21 mouse cellular contexts compared by ENCODE assay signal in the genomic region with DNA sequence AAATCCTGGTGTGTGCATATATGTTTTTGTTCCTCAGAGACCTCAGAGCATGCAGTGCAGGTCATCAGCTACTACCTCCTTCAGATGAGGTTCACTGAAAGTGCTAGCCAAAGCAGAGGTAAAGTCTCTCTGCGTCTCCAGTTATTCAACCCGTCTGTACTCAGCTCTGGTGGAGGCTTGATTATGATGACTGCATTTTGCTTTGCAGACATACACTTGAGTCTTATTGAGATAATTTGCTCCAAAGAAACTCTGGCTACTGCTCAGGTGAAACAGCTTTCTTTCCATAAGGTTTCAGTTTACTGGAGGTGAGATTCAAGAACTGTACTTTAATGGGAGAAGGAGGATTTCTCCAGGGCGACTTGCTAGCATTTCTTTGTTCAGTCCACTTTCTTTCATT.
A peak's percentile ranks its signal among the peaks of the same experiment; 100 is the strongest.
DNase-seq lines count a peak whose midpoint lies in the region; ATAC-seq and TF ChIP-seq lines count a peak whose summit lies in the region.
"Had no signal": no experiment of that assay in that cellular context is flagged by ENCODE, and none has a peak within 500 bp of the region (broad histone marks: within the 10 kb centered on the region; RNA-seq: fewer than 3 reads in every experiment).

No protein-coding gene starts in this region.

- H3K4me3 ChIP-seq in gastrocnemius, adult 2 months: peak overlapping the region; percentile 22; the same call in 1 of the 2 replicates
- H3K4me3 ChIP-seq in lung, embryonic 16.5 days (ENCODE audit: low read length): no peak overlapping the region
- no peak overlapping the region for H3K4me3 ChIP-seq in limb, embryonic 12.5 days (replicated peaks)
- no peak overlapping the region for H3K4me3 ChIP-seq in forebrain, embryonic 11.5 days (ENCODE audit: low read depth, low read length)
- H3K4me3 ChIP-seq: forebrain, embryonic 13.5 days; heart, embryonic 15.5 days; hindbrain, embryonic 15.5 days had no signal

- no peak for DNase-seq in gastrocnemius, adult 2 months
- no peak for DNase-seq in gastrocnemius, adult 8-10 months (ENCODE audit: low spot score in 2 of 2)
- DNase-seq in lung, postnatal 10 days: no peak
- DNase-seq in heart, postnatal 4 days: no peak
- DNase-seq in B cell, adult 2 months: no peak
- no peak for DNase-seq in forebrain, embryonic 11.5 days (ENCODE audit: low spot score)
- DNase-seq: adrenal gland, postnatal 14 days; cerebellum, adult 18-20 months; cerebellum, adult 9-11 months; cerebellum, postnatal 36 days; gastrocnemius, postnatal 10 days; heart, postnatal 14 days had no signal

- no peaks in the 10 kb centered on the region for H3K27me3 ChIP-seq in lung, embryonic 16.5 days (ENCODE audit: control insufficient read depth, insufficient read depth, low read depth, low read length)
- no peaks in the 10 kb centered on the region for H3K27me3 ChIP-seq in limb, embryonic 12.5 days
- no peaks in the 10 kb centered on the region for H3K27me3 ChIP-seq in forebrain, embryonic 11.5 days (ENCODE audit: control insufficient read depth, insufficient read depth, low read length)
- H3K27me3 ChIP-seq: CH12.LX; heart, embryonic 15.5 days had no signal

- H3K4me2 ChIP-seq in lung, embryonic 16.5 days (ENCODE audit: low read depth, low read length): no peak overlapping the region
- H3K4me2 ChIP-seq in limb, embryonic 12.5 days: peak overlapping the region; percentile 8; the same call in 1 of the 2 replicates
- no peak overlapping the region for H3K4me2 ChIP-seq in forebrain, embryonic 11.5 days (ENCODE audit: low read depth, low read length, severe bottlenecking)
- H3K4me2 ChIP-seq: forebrain, embryonic 13.5 days; heart, embryonic 11.5 days; heart, embryonic 15.5 days; hindbrain, embryonic 15.5 days had no signal

- 74% methylated on average over 3 of the region's 3 CpGs for WGBS in lung, embryonic 16.5 days
- 35% methylated on average over 3 of the region's 3 CpGs for WGBS in limb, embryonic 12.5 days
- WGBS in forebrain, embryonic 11.5 days: 81% methylated on average over 3 of the region's 3 CpGs

- no peaks in the 10 kb centered on the region for H3K36me3 ChIP-seq in lung, embryonic 16.5 days (ENCODE audit: control insufficient read depth, insufficient read depth, low read length)
- H3K36me3 ChIP-seq in limb, embryonic 12.5 days: no peaks in the 10 kb centered on the region
- no peaks in the 10 kb centered on the region for H3K36me3 ChIP-seq in forebrain, embryonic 11.5 days (ENCODE audit: control insufficient read depth, insufficient read depth, low read length)
- H3K36me3 ChIP-seq: heart, embryonic 15.5 days; hindbrain, embryonic 15.5 days had no signal

- H3K9ac ChIP-seq in lung, embryonic 16.5 days (ENCODE audit: low read length): no peak overlapping the region
- H3K9ac ChIP-seq in limb, embryonic 12.5 days (replicated peaks): no peak overlapping the region
- no peak overlapping the region for H3K9ac ChIP-seq in forebrain, embryonic 11.5 days (ENCODE audit: low read length)
- H3K9ac ChIP-seq: forebrain, embryonic 13.5 days; heart, embryonic 15.5 days; hindbrain, embryonic 15.5 days had no signal

- no peak for ATAC-seq in lung, embryonic 16.5 days (ENCODE audit: low read depth)
- ATAC-seq in limb, embryonic 12.5 days (ENCODE audit: insufficient number of reproducible peaks, insufficient read depth, low FRiP score, low TSS enrichment, low read depth): no peak; the same call in 1 of the 2 replicates
- ATAC-seq in forebrain, embryonic 11.5 days (replicated peaks; ENCODE audit: low FRiP score): no peak
- ATAC-seq: activated CD4-positive, CD25-positive, alpha-beta regulatory T cell, adult 4 months; Patski had no signal

- peaks cover 24% of the 10 kb centered on the region for H3K4me1 ChIP-seq in lung, embryonic 16.5 days (replicated peaks; ENCODE audit: control insufficient read depth, insufficient read depth, low read length)
- H3K4me1 ChIP-seq in limb, embryonic 12.5 days (replicated peaks): peaks cover 39% of the 10 kb centered on the region
- no peaks in the 10 kb centered on the region; the same call in 1 of the 2 replicates for H3K4me1 ChIP-seq in forebrain, embryonic 11.5 days (replicated peaks; ENCODE audit: control insufficient read depth, insufficient read depth, low read length)
- H3K4me1 ChIP-seq: hindbrain, embryonic 15.5 days had no signal

- no peaks in the 10 kb centered on the region for H3K9me3 ChIP-seq in lung, embryonic 16.5 days (ENCODE audit: control insufficient read depth, low read length)
- no peaks in the 10 kb centered on the region for H3K9me3 ChIP-seq in limb, embryonic 12.5 days
- H3K9me3 ChIP-seq in forebrain, embryonic 11.5 days (ENCODE audit: control insufficient read depth, low read length): no peaks in the 10 kb centered on the region
- H3K9me3 ChIP-seq: forebrain, embryonic 13.5 days; heart, embryonic 15.5 days; hindbrain, embryonic 15.5 days had no signal

- TF ChIP-seq CTCF in gastrocnemius, adult 2 months (IDR thresholded peaks at IDR 0.05): no peak

- peak overlapping the region; percentile 89 for H3K27ac ChIP-seq in gastrocnemius, adult 2 months
- H3K27ac ChIP-seq in lung, embryonic 16.5 days (ENCODE audit: low read length): peak overlapping the region; percentile 54
- H3K27ac ChIP-seq in limb, embryonic 12.5 days: peak overlapping the region; percentile 83
- no peak overlapping the region for H3K27ac ChIP-seq in forebrain, embryonic 11.5 days (ENCODE audit: low read depth, low read length)
- H3K27ac ChIP-seq: forebrain, embryonic 13.5 days; heart, embryonic 15.5 days; hindbrain, embryonic 15.5 days had no signal

- intact Hi-C loops in gastrocnemius, adult 2 months (cut with DNase I): no loop called here
